Mouse (Mus musculus) intestine, embryonic 14.5 days (tissue): ENCODE measurements at regions not wholly inside any gene's neighbourhood (a gene's known extent, or its start where the extent isn't known, plus 50 kb on each side); places are given as distances from the start of the nearest gene placed in this dataset.
"Not testable (repeated sequence)": the region's sequence is repeated elsewhere in the genome, so short reads cannot be mapped to it uniquely, and the experiment has no call there.

Experiments
- ATAC-seq: fragments of 200-750 bp; cut with Nextera tagmentation; replicated peaks from 2 replicates; pipeline ENCODE4 v1.8.0; 2017; ENCODE audit warnings: low read depth, moderate number of reproducible peaks, moderate TSS enrichment, moderate library complexity; ENCODE audit not compliant: low FRiP score, low TSS enrichment
- DNase-seq: peaks from one replicate; pipeline ENCODE4 v3.0.0-alpha.2; 2018; ENCODE audit warnings: low spot score
- H3K27ac ChIP-seq: fragments of 300-500 bp; sonication (generic); 2 replicates; pipeline ENCODE4 v1.5.1; 2014; ENCODE audit warnings: low read depth, mild to moderate bottlenecking, control low read depth
- H3K27me3 ChIP-seq: fragments of 300-500 bp; sonication (generic); replicated peaks from 2 replicates; pipeline ENCODE4 v1.6.1; 2014; ENCODE audit warnings: low read length, control low read depth; ENCODE audit not compliant: control insufficient read depth, insufficient read depth
- H3K36me3 ChIP-seq: fragments of 300-500 bp; sonication (generic); 2 replicates; pipeline ENCODE4 v1.6.1; 2014; ENCODE audit warnings: low read length, control low read depth; ENCODE audit not compliant: control insufficient read depth, insufficient read depth
- H3K4me1 ChIP-seq: fragments of 300-500 bp; sonication (generic); replicated peaks from 2 replicates; pipeline ENCODE4 v1.6.1; 2014; ENCODE audit warnings: low read length, control low read depth, mixed read lengths; ENCODE audit not compliant: control insufficient read depth, insufficient read depth
- H3K4me2 ChIP-seq: fragments of 300-500 bp; sonication (generic); 2 replicates; pipeline ENCODE4 v1.6.1; 2014; ENCODE audit warnings: low read length
- H3K4me3 ChIP-seq: fragments of 300-500 bp; sonication (generic); 2 replicates; pipeline ENCODE4 v1.5.1; 2014; ENCODE audit warnings: low read depth, low read length, control low read depth, mixed read lengths
- H3K9ac ChIP-seq: fragments of 300-500 bp; sonication (generic); 2 replicates; pipeline ENCODE4 v1.6.1; 2014; ENCODE audit warnings: mild to moderate bottlenecking, low read length
- H3K9me3 ChIP-seq: fragments of 300-500 bp; sonication (generic); 2 replicates; pipeline ENCODE4 v1.6.1; 2016; ENCODE audit warnings: low read length, control low read depth; ENCODE audit not compliant: control insufficient read depth
- WGBS: fragments of 180-500 bp; shearing (Covaris S2); extraction: QIAGEN DNeasy Blood & Tissue Kit; methylation state at CpG from one replicate; pipeline ENCODE4 v1.1.7; 2014; 5-methylcytosine and 5-hydroxymethylcytosine counted together

DNA sequence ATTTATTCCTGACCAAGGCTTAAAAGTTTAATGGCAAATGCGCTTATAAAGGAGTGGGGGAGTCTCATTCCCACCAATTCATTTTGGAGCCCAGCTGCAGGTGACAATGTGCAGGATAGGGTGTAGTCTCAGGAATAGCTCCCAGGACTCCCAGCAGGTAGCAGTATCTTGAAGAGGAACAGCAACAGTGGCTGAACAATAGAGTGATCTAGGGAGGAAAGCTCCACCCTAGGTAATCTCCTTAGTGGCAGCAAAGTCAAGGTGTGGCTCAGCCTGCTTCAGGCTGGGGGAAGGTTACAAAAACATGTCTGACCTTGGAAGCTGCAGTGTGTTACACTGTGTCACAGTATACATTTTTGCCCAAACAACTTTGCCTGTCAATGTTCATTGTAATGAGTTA, 255.2 kb downstream of the Ppp1r3a start:
- not testable (repeated sequence) for H3K4me1 ChIP-seq, H3K27ac ChIP-seq, H3K4me2 ChIP-seq, H3K36me3 ChIP-seq, H3K27me3 ChIP-seq, H3K9me3 ChIP-seq, H3K9ac ChIP-seq, H3K4me3 ChIP-seq, ATAC-seq, DNase-seq
- whole genome bisulfite sequencing = 58% methylated on average over 1 of the region's 1 CpGs

DNA sequence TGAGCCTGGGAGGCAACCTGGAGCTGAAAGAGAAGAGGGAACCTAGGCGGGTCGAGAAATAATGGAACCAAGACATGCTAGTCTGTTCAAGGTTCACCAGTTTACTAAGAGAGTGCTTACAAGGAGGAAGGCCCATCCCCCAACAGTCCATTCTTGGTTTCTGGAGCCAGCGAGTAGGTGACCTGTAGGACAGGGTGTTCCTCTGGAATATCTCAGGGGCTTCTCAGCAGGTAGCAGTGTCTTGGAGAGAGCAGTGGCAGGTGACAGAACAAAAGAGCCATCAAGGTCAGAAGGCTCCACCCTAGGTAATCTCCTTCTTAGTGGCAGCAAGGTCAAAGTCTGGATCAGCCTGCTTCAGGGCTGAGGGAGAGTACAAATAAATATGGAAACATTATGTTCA, 268.4 kb downstream of the Ppp1r3a start:
- not testable (repeated sequence) for H3K9me3 ChIP-seq, H3K36me3 ChIP-seq, H3K9ac ChIP-seq, H3K27me3 ChIP-seq, DNase-seq, H3K4me2 ChIP-seq, ATAC-seq, H3K4me1 ChIP-seq, H3K4me3 ChIP-seq, H3K27ac ChIP-seq
- WGBS = 77% methylated on average over 3 of the region's 3 CpGs

DNA sequence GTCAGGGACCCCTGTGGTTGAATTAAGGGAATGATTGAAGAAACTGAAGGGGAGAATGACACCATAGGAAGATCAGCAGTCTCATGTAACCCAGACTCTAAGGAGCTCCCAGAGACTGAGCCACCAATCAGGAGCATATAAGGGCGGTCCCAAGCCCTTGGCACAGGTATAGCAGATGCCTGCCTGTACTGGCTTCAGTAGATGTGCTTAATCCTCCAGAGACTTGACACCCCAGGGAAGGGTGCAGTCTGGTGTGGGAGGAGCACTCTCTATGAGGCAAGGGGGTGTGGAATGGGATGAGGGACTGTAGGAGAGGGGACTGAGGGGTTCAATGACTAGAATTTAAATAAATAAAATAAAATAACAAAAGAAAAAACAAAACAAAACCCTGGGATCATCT, 298.7 kb downstream of the Ppp1r3a start:
- Histone ChIP-seq H3K36me3 (no peaks in the 10 kb centered on the region), H3K27ac (no peak overlapping the region), H3K9me3 (no peaks in the 10 kb centered on the region), H3K4me1 (no peaks in the 10 kb centered on the region), H3K27me3 (no peaks in the 10 kb centered on the region), H3K9ac (no peak overlapping the region), H3K4me3 (no peak overlapping the region), H3K4me2 (no peak overlapping the region)
- 87% methylated on average over 1 of the region's 1 CpGs for WGBS
- DNase-seq (no peak), ATAC-seq (no peak)

DNA sequence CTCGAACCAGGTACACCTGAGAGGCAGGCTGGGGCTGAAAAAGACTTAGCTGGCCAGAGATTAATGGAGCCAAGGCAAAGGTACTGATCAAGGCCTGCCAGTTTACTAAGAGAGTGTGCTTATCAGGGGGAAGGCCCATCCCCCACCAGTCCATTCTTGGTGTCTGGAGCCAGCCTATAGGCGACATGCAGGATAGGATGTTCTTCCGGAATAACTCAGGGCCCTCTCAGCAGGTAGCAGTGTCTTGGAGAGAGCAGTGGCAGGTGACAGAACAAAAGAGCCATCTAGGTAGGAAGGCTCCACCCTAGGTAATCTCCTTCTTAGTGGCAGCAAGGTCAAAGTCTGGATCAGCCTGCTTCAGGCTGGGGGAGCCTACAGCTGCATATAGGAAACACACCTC, 301.8 kb downstream of the Ppp1r3a start:
- not testable (repeated sequence) for H3K9ac ChIP-seq, H3K4me2 ChIP-seq, H3K4me1 ChIP-seq, H3K27ac ChIP-seq, H3K9me3 ChIP-seq, H3K4me3 ChIP-seq, H3K36me3 ChIP-seq, ATAC-seq, H3K27me3 ChIP-seq, DNase-seq
- WGBS = 88% methylated on average over 3 of the region's 3 CpGs

DNA sequence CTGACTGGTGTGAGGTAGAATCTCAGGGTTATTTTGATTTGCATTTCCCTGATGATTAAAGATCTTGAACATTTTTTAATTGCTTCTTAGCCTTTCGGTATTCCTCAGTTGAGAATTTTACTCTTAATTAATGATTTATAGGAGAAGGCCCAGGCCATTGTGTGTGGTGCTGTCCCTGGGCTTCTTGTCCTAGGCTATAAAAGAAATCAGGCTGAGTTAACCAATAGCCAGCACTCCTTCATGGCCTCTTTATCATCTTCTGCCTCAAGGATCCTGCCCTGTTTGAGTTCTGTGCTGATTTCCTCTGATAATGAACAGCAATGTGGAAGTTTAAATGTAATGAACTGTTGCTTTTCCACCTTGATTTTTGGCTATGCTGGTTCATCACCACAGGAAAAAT, 323.3 kb downstream of the Ppp1r3a start:
- H3K27me3 ChIP-seq = no peaks in the 10 kb centered on the region
- no peaks in the 10 kb centered on the region for H3K4me1 ChIP-seq
- DNase-seq (no peak), ATAC-seq (no peak)
- no peak overlapping the region for H3K9ac ChIP-seq
- no peak overlapping the region for H3K27ac ChIP-seq
- no peaks in the 10 kb centered on the region for H3K36me3 ChIP-seq
- H3K9me3 ChIP-seq = no peaks in the 10 kb centered on the region
- no peak overlapping the region for H3K4me2 ChIP-seq
- H3K4me3 ChIP-seq = no peak overlapping the region
- 88% methylated on average over 1 of the region's 1 CpGs for WGBS

DNA sequence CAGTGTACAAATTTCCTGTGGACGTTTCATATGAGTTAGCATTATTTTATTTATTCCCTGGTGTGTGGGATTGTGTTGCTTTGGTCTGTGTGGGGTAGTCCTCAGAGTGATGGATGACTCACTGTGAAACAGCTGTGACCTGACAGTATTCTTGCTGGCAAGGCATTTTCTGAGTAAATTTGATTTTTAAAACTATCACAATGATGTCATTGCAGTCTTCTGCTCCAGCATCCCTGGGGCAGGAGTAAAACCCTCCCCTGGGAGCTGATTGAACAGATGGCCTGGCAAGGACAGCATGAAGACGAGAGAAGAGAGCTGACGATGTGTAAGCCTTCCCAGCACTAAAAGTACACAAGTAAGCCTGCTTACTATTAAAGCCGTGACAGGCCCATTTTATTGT, 345.3 kb downstream of the Ppp1r3a start:
- 23% methylated on average over 4 of the region's 4 CpGs for WGBS
- H3K4me3 ChIP-seq = no peak overlapping the region
- DNase-seq (no peak), ATAC-seq (peak; percentile 48; the same call in 1 of the 2 replicates)
- no peak overlapping the region for H3K27ac ChIP-seq
- no peaks in the 10 kb centered on the region for H3K4me1 ChIP-seq
- H3K4me2 ChIP-seq = no peak overlapping the region
- H3K36me3 ChIP-seq = no peaks in the 10 kb centered on the region
- H3K27me3 ChIP-seq = no peaks in the 10 kb centered on the region
- no peaks in the 10 kb centered on the region for H3K9me3 ChIP-seq
- no peak overlapping the region for H3K9ac ChIP-seq

DNA sequence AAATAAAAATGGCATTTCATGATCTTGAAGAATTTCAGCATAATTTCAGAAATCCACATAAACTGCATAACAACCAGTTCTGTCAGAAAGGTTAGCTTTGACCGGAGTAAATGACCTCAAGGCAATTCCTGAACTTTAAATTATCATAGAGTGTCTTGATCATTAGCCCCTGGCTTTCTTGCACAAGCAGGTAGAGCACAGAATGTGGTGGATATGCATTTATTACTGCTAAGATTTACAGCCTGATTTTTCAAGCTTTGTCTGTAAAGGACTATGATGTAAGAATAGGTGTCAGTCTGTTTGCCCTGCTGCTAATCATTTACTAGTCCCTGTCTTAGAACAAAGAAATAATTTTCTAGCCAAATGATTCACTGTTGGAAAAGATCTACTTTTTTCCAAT, 347.3 kb downstream of the Ppp1r3a start:
- DNase-seq (no peak), ATAC-seq (no peak; the same call in 1 of the 2 replicates)
- Histone ChIP-seq H3K9me3 (no peaks in the 10 kb centered on the region), H3K36me3 (no peaks in the 10 kb centered on the region), H3K9ac (no peak overlapping the region), H3K4me1 (no peaks in the 10 kb centered on the region), H3K27me3 (no peaks in the 10 kb centered on the region), H3K4me2 (no peak overlapping the region), H3K27ac (no peak overlapping the region), H3K4me3 (no peak overlapping the region)
- WGBS = 57% methylated on average over 1 of the region's 1 CpGs

DNA sequence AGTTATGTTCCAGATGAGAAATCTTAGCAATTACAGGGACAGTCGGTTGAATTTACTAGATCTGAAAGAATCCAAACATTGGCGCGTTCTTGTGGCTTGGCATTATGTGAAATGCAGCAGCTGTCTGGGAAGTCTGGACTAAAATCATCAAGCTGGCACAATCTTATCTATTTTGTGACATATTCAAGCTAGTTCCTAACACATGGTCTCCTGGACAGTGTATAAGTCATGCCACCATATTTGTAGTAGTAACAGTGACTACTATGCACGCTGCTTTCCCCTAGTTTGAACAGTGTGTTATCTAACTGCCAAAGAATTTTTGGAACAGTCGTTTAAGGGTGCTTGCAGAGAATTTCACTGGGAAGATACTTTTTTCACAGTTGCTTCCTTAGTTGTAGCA, 396.8 kb downstream of the Ppp1r3a start:
- Histone ChIP-seq H3K9me3 (no peaks in the 10 kb centered on the region), H3K4me1 (no peaks in the 10 kb centered on the region), H3K27ac (no peak overlapping the region), H3K27me3 (no peaks in the 10 kb centered on the region), H3K36me3 (no peaks in the 10 kb centered on the region), H3K4me2 (no peak overlapping the region), H3K4me3 (no peak overlapping the region), H3K9ac (no peak overlapping the region)
- 56% methylated on average over 5 of the region's 5 CpGs for WGBS
- DNase-seq = no peak
- no peak for ATAC-seq
